Mouse (Mus musculus): ENCODE data around the gene Khdc3. TPM values are rescaled to one million over a fixed set of nuclear protein-coding genes. Genes with fewer than 3 reads are reported as not detected.

Khdc3 gene
- polyA plus RNA-seq, 2 experiments, result 0.08 TPM; not detected in 1

DNA sequence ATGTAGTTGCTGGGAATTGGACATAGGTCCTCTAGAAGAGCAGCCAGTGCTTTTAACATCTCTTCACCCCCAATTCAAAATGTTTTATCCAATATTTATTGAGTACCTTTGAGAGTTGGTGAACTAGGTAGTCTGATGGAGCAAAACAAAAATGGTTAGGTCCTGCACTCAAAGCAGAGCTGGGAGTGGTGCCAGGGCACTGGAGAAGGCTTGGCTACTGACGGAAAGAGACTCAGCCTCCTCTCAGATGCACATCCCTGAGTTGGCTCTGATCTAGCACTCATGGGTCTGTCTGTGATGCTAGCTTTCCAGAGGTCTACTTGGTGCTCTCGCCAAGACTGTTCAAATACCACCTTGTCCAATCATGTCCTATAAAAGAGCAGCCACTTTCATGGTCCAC is 3.7 kb upstream of the Khdc3 start:
- no peak for DNase-seq (ENCODE audit: low read depth in 3 of 3, low spot score in 3 of 3)
- no peak overlapping the region for H3K4me2 ChIP-seq (ENCODE audit: low read depth)
- no peak for ATAC-seq (ENCODE audit: insufficient read depth)
- no peaks in the 10 kb centered on the region for H3K4me1 ChIP-seq (replicated peaks; ENCODE audit: control insufficient read depth in 2 of 2, insufficient read depth in 2 of 2, low read length in 1 of 2)
- 60% methylated on average over 2 of the region's 2 CpGs for WGBS (ENCODE audit: insufficient replicate concordance)
- peaks cover 4% of the 10 kb centered on the region for H3K27me3 ChIP-seq (ENCODE audit: control insufficient read depth, insufficient read depth, low read length)
- no peak overlapping the region for H3K27ac ChIP-seq
- H3K4me3 ChIP-seq (ENCODE audit: insufficient read depth in 1 of 2, low read depth in 2 of 2, low read length in 2 of 2), result no peak overlapping the region
- no peak overlapping the region for H3K9ac ChIP-seq (replicated peaks)
- no peak for TF ChIP-seq EP300 (IDR thresholded peaks at IDR 0.05; ENCODE audit: low read depth)
- TF ChIP-seq CTCF (IDR thresholded peaks at IDR 0.05; ENCODE audit: low read depth), result no peak
- no peaks in the 10 kb centered on the region for H3K36me3 ChIP-seq (replicated peaks; ENCODE audit: control insufficient read depth, insufficient read depth, low read depth)
- no peaks in the 10 kb centered on the region for H3K9me3 ChIP-seq (ENCODE audit: control insufficient read depth, low read length)

GRCm38 (mm10) chr9:73102181-73102580 is 545 bp downstream of the Khdc3 start, which contains the start of gene Gm20509:
Gene Gm20509 (plus strand): TSS chr9:73102470.
- WGBS (ENCODE audit: insufficient replicate concordance), result 78% methylated on average over 4 of the region's 4 CpGs

DNA sequence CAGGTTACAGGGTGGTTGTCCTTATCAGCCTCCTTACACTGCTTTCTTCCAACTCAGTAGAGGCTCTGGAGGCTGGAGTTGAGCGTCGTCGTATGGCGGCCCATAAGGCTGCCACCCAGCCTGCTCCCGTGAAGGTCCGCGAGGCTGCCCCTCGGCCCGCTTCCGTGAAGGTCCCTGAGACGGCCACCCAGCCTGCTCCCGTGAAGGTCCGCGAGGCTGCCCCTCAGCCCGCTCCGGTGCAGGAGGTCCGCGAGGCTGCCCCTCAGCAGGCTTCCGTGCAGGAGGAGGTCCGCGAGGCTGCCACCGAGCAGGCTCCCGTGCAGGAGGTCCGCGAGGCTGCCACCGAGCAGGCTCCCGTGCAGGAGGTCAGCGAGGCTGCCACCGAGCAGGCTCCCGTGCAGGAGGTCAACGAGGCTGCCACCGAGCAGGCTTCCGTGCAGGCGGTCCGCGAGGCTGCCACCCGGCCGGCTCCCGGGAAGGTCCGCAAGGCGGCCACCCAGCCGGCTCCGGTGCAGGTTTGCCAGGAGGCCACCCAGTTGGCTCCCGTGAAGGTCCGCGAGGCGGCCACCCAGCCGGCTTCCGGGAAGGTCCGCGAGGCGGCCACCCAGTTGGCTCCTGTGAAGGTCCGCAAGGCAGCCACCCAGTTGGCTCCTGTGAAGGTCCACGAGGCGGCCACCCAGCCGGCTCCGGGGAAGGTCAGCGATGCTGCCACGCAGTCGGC is 1.7 kb downstream of the Khdc3 start:
- TF ChIP-seq EP300 (IDR thresholded peaks at IDR 0.05; ENCODE audit: low read depth) (no peak), CTCF (IDR thresholded peaks at IDR 0.05; ENCODE audit: low read depth) (no peak)
- Histone ChIP-seq H3K27me3 (ENCODE audit: control insufficient read depth, insufficient read depth, low read length) (peaks cover 16% of the 10 kb centered on the region), H3K4me1 (replicated peaks; ENCODE audit: control insufficient read depth in 2 of 2, insufficient read depth in 2 of 2, low read length in 1 of 2) (no peaks in the 10 kb centered on the region), H3K4me3 (ENCODE audit: insufficient read depth in 1 of 2, low read depth in 2 of 2, low read length in 2 of 2) (peak overlapping the region; percentile 8 to 36; a peak in 3 of 4 replicates), H3K4me2 (ENCODE audit: low read depth) (peak overlapping the region; percentile 63), H3K9ac (replicated peaks) (no peak overlapping the region), H3K9me3 (ENCODE audit: control insufficient read depth, low read length) (no peaks in the 10 kb centered on the region), H3K27ac (no peak overlapping the region), H3K36me3 (replicated peaks; ENCODE audit: control insufficient read depth, insufficient read depth, low read depth) (no peaks in the 10 kb centered on the region)
- DNase-seq (ENCODE audit: low read depth in 3 of 3, low spot score in 3 of 3), result no peak
- ATAC-seq (ENCODE audit: insufficient read depth), result no peak
- WGBS (ENCODE audit: insufficient replicate concordance), result 5% methylated on average over 60 of the region's 60 CpGs

More at GRCm38 (mm10) chr9:73102181-73102580, 545 bp downstream of the Khdc3 start, which contains the start of gene Gm20509:
- Histone ChIP-seq H3K4me2 (ENCODE audit: low read depth) (peak within 1 kb of the TSS; percentile 63), H3K9me3 (ENCODE audit: control insufficient read depth, low read length) (no peaks in the 10 kb centered on the region), H3K9ac (replicated peaks) (no peak within 1 kb of the TSS), H3K27me3 (ENCODE audit: control insufficient read depth, insufficient read depth, low read length) (peaks cover 16% of the 10 kb centered on the region), H3K36me3 (replicated peaks; ENCODE audit: control insufficient read depth, insufficient read depth, low read depth) (no peaks in the 10 kb centered on the region), H3K4me1 (replicated peaks; ENCODE audit: control insufficient read depth in 2 of 2, insufficient read depth in 2 of 2, low read length in 1 of 2) (no peaks in the 10 kb centered on the region), H3K27ac (no peak within 1 kb of the TSS), H3K4me3 (ENCODE audit: insufficient read depth in 1 of 2, low read depth in 2 of 2, low read length in 2 of 2) (peak within 1 kb of the TSS; percentile 8 to 36; a peak in 3 of 4 replicates)
- TF ChIP-seq EP300 (IDR thresholded peaks at IDR 0.05; ENCODE audit: low read depth) (no peak), CTCF (IDR thresholded peaks at IDR 0.05; ENCODE audit: low read depth) (no peak)
- DNase-seq (ENCODE audit: low read depth in 3 of 3, low spot score in 3 of 3), result no peak
- ATAC-seq (ENCODE audit: insufficient read depth), result no peak

DNA sequence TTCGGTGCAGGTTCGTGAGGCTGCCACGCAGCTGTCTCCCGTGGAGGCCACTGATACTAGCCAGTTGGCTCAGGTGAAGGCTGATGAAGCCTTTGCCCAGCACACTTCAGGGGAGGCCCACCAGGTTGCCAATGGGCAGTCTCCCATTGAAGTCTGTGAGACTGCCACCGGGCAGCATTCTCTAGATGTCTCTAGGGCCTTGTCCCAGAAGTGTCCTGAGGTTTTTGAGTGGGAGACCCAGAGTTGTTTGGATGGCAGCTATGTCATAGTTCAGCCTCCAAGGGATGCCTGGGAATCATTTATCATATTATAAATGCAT is 2.2 kb downstream of the Khdc3 start:
- DNase-seq (ENCODE audit: low read depth in 3 of 3, low spot score in 3 of 3) (no peak), ATAC-seq (ENCODE audit: insufficient read depth) (no peak)
- Histone ChIP-seq H3K9me3 (ENCODE audit: control insufficient read depth, low read length) (no peaks in the 10 kb centered on the region), H3K4me3 (ENCODE audit: insufficient read depth in 1 of 2, low read depth in 2 of 2, low read length in 2 of 2) (peak overlapping the region in 1 of 2 experiments; percentile 36; a peak in 2 of 4 replicates), H3K4me2 (ENCODE audit: low read depth) (peak overlapping the region; percentile 63), H3K9ac (replicated peaks) (no peak overlapping the region), H3K27me3 (ENCODE audit: control insufficient read depth, insufficient read depth, low read length) (peaks cover 16% of the 10 kb centered on the region), H3K27ac (no peak overlapping the region), H3K4me1 (replicated peaks; ENCODE audit: control insufficient read depth in 2 of 2, insufficient read depth in 2 of 2, low read length in 1 of 2) (no peaks in the 10 kb centered on the region), H3K36me3 (replicated peaks; ENCODE audit: control insufficient read depth, insufficient read depth, low read depth) (no peaks in the 10 kb centered on the region)
- 38% methylated on average over 5 of the region's 5 CpGs for WGBS (ENCODE audit: insufficient replicate concordance)
- TF ChIP-seq EP300 (IDR thresholded peaks at IDR 0.05; ENCODE audit: low read depth) (no peak), CTCF (IDR thresholded peaks at IDR 0.05; ENCODE audit: low read depth) (no peak)

GRCm38 (mm10) chr9:73105141-73105540 is 3.5 kb downstream of the Khdc3 start:
- no peaks in the 10 kb centered on the region for H3K36me3 ChIP-seq (replicated peaks; ENCODE audit: control insufficient read depth, insufficient read depth, low read depth)
- H3K27me3 ChIP-seq (ENCODE audit: control insufficient read depth, insufficient read depth, low read length), result peaks cover 16% of the 10 kb centered on the region
- H3K9ac ChIP-seq (replicated peaks), result no peak overlapping the region
- no peak overlapping the region for H3K27ac ChIP-seq
- DNase-seq (ENCODE audit: low read depth in 3 of 3, low spot score in 3 of 3) (no peak), ATAC-seq (ENCODE audit: insufficient read depth) (no peak)
- no peak for TF ChIP-seq CTCF (IDR thresholded peaks at IDR 0.05; ENCODE audit: low read depth)
- TF ChIP-seq EP300 (IDR thresholded peaks at IDR 0.05; ENCODE audit: low read depth), result no peak
- no peak overlapping the region for H3K4me3 ChIP-seq (ENCODE audit: insufficient read depth in 1 of 2, low read depth in 2 of 2, low read length in 2 of 2)
- H3K4me2 ChIP-seq (ENCODE audit: low read depth), result no peak overlapping the region
- 45% methylated on average over 1 of the region's 1 CpGs for WGBS (ENCODE audit: insufficient replicate concordance)
- H3K9me3 ChIP-seq (ENCODE audit: control insufficient read depth, low read length), result no peaks in the 10 kb centered on the region
- H3K4me1 ChIP-seq (replicated peaks; ENCODE audit: control insufficient read depth in 2 of 2, insufficient read depth in 2 of 2, low read length in 1 of 2), result no peaks in the 10 kb centered on the region
